Mouse (Mus musculus) adrenal gland, adult 2 months (tissue): ENCODE measurements around the gene Plekhh2. TPM values are rescaled to one million over a fixed set of nuclear protein-coding genes. Genes with fewer than 3 reads are reported as not detected.

Experiments used
- DNase-seq: peaks from one replicate; pipeline ENCODE4 v3.0.0; 2021
- long read RNA-seq: library from polyadenylated mRNA; stranded (forward); transcript quantifications from one replicate; pipeline ENCODE4 v2.0.0, GENCODE M21; 2021
- polyA plus RNA-seq: library from polyadenylated mRNA; depleted of rRNA; stranded (reverse); fragments of >200 nt; gene quantifications from 2 replicates; pipeline ENCODE4 v1.2.3, GENCODE M21; 2012; rRNA removed
- total RNA-seq, 2 experiments: library from RNA; stranded (reverse); gene quantifications; 2 replicates each; pipeline ENCODE4 v1.2.3; 2021

Gene Plekhh2
- total RNA-seq, result 1 to 10 TPM; 3.0 to 4.4 TPM
- 0.98 and 1.0 TPM in 2 replicates for polyA plus RNA-seq
- long read RNA-seq, full-length matches to known transcripts, result 1 of 2 reads
- long read RNA-seq, partial matches to known transcripts, result 0 of 2 reads
- long read RNA-seq, other reads (novel, unspliced or antisense), result 1 of 2 reads

DNA sequence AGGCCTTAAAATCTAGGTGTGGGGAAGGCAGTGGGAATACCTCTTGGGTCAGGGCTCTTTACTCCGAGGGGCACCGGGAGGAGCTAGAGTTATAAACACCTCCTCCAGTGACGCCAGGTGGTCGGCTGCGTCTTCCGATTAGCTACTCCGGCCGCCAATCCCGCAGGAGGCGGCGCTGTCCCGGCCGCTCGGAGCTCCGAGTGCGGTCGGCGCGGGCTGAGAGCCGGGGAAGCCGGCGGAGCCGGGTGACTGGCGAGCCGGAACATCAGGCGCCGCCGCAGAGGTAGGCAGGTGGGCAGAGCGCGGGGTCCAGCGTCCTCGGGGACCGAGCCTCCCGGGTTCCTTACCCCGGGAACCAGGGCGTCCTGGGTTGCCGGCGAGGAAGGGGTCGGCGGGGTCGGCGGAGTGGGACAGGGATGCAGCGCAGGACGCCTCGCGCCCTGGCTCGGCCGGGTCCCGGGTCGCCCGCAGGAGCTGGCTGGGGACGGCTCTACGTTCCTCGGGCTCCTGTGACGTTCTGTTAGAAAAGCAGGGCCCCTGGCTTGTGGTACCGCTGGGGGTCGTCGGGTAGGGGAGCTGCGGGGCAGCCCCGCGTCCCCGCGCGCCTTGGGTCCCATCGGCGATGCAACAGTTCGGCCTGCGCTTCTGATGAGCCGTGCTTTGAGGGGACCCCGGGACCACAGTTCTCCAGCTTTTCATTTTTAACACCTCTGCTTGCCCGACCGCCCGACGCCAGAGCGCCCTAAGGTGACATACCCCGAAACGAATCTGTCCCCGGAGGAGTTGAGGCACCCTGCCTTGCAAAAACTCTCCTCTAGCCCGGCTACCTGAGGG is at the start of gene Plekhh2:
Plekhh2 (plus strand) TSS at position 214 of the 834 bp plus-strand sequence.
- DNase-seq, result peak; percentile 90

DNA sequence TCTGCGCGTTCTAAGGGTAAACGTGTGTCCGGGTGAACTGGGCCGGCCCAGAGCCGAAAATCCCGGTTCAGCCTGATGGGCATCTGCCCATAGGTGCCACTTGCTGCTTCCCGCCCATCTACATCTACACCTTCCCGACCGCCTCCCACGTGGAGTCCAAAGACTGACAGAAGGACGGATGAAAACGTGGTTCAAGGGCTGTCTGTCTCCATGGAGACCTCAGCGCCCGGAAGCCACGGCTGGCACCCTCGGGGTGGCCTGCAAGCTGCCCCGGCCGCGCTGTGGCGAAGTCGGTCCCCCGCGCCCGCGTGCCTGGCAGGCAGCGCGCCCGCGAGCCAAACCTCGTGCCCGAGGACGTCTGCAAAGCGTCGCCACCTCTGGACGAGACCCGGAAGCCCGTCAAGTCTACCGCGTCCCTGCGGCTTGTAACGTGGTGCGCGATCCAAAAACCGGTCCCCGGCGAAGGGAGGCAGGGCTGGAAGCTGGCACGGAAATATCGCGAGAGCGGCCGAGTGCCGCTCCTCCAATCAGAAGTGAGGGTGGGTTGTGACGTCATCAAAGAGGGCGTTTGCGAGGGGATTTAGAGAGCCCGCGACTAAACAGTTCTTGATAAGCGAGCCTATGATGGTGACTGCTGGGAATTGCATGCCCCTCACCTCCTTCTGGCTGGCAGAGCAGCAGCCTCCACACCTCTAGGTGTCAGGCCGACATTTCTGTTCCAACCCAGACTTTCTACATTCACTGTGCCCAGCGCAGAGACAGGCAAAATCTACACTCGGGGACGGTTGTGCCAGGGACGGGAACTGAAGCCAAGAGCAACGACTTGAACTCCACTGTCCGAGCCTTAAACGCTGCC is 45.7 kb upstream of the Plekhh2 start, which contains the start of gene Thada:
Thada (minus strand) TSS at position 453 of the 856 bp plus-strand sequence.
- DNase-seq, result peak; percentile 98

DNA sequence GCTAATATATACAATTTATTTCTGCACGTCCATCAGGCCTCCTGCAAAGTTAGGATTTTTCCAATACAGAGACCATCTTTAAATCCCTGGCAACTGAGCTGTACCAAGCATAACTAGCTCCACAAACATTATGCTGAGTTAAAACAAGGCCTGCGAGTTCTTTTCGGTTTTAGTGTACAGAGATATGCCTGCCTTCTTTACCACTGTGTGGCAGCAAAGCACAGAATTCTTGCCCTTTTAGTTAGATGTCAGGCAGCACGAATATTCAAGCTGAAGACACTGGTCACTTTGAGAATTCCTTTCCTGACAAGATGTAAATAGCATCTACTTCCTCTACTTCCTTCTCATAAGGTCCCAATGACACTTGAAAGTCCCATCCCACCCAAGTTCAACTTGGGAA is 37.4 kb upstream of the Plekhh2 start:
- no peak for DNase-seq

DNA sequence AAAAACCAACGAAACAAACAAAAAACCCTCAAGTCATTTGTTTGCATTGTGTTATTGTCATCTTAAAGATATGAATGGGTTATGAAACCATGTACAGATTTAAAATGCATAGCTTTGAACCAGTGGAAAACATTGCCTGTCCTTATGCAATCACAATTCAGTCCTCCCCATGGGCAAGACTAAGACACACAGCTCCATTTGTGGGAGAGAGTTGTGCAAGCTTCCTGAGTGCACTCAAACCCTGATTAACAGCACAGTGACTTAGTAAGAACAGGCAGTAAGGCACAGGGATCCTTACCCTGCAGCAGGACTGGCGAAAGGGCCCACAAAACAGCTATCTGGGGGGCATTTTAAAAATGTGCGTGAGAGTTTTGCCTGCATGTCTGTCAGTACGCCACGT is 34.5 kb upstream of the Plekhh2 start:
- DNase-seq, result no peak

DNA sequence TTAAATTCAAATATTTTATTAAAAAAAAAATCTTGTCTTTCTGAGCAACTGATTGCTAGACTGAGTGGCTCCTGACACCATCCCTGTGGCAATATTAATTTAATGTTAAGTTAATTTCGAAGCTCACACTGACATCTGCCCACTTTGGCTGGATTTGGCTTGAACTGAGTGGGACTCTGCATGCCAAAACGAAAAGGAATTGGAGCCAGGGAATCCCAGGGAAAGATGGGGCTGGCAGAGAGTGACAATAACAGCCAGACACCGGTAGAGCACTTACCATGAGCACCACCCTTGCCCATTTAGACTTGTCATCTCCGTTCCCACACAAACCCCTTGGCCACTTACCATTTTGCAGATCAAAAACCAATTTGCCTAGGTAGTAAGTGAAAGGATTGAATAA is 33.4 kb upstream of the Plekhh2 start:
- DNase-seq, result no peak

DNA sequence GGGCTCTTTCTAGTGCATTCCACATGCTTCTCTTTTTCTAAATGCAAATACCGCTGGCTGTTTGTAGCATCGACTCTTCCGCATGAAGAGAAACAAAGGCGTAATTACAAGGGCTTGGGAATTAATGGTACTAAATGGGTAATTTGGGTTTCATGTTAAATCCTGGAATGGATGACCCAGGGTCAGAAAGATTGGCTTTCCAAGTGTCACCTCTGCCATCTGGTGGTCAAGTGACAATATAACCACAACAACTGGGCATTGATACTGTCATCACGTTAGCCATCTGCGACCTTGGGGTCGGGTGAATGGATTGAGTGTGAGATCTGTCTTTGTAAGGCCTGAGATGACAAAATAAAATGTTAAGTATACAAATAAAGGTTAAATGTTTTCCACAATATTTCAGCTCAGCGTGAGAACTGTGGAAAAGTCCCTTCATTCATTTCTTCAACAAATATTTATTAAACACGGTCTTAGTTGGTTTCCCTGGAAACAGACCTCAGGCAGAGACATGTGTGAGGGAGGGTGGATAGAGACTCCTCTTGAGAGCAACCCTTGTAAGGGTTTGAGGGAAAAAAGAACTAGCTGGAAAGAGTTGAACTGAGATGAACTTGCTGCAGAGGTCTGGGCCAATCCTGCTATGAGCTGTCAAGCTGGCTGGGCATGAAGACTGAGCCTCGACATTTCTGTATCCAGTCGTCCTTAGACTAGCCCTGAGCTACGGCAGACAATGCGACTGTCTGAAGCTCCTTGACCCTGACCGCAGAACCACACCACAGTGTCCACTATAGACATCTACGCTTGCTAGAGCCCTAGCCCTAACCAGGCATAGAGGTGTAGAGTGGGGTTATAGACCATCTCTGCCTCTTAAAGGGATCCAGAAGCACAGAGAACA is 31.0 kb upstream of the Plekhh2 start:
- DNase-seq, result peak; percentile 65

DNA sequence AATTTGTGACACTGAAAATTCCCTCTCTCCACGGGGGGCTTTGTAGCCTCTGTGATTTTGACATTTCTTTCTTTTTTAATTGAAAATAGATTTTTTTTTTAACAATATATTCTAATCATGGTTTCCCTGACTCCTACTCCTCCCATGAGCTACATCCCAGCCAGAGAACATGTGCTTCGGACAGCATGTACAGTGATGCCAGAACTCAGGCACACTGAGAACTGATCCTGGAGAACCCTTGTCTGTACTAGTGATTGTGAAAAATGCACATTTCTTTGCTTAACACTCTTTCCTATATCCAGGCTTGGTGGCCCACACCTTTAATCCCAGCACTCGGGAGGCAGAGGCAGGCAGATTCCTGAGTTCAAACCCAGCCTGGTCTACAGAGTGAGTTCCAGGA is 28.9 kb upstream of the Plekhh2 start:
- no peak for DNase-seq

DNA sequence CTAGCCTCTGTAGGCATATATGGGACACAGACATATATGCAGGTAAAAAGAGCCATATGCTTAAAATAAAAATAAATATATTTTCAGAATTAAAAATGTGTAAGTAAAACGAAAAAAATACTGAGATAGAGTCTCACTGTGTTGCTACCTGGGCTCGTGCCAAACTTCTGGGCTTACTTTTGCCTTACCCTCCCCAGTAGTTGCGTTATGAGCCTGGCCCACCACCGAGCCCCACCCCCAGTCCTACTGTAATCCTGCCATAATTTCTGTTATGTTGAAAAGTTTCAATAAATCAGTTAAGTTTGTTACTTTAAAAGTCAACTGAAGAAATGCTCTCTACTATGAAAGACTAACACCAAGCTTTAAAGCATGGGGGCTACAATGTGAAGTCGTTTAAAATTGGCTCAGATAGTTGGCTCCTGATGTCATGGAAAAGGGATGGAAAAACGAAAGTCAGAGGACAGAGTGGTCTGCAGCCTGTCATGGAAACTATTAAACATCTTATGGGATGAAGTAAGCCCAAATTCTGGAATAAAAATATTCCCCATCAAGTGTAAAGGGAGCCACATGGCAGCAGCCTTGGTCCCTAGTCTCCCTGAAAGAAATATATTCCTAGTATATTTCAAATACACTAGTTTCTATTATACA is 27.9 kb upstream of the Plekhh2 start:
- DNase-seq, result no peak

DNA sequence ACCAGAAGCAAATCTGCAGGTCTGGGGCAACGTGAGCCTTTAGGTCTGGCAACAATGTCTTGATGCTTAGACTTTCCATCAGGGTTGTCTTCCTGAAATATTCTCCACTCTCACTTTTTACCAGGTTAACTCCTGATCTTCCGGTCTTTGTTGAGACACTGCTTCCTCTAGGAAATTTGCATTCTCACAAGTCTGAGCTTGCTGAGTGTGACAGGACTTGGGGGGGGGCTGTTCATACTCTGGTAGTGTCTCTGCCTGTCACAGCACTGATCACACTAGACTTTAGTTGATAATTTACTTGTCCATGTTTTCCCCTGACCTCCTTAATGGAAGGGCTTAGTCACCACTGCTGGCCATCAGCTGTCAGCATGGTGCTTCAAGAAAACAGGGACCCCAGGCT is 24.3 kb upstream of the Plekhh2 start:
- no peak for DNase-seq

DNA sequence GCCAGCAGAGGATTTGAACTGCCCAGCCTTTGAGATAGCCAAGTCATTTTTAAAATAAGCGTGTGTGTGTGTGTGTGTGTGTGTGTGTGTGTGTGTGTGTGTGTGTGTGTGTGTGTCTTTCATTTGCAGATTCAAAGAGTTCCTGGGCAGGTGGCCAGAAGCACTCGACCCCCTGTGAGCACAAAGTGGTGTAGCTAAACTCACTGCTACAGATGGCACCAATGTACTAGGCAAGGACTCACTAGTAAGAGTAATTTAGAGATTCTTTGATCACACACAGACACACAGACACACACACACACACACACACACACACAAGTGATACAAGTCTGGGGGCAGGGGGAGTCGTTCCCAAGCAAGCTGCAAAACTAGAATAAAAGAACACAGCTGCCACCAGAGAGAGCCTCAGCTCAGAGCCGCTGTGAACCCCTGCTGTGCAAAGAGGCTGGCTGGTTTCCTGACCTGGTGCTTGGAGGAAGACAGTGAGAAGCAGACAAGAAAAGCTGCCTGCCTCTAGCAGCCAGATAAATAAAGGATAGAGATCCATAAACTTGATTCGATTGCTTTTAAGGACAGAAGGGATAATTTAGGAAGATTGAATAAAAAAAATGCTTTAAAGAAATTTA is 19.3 kb upstream of the Plekhh2 start:
- no peak for DNase-seq

DNA sequence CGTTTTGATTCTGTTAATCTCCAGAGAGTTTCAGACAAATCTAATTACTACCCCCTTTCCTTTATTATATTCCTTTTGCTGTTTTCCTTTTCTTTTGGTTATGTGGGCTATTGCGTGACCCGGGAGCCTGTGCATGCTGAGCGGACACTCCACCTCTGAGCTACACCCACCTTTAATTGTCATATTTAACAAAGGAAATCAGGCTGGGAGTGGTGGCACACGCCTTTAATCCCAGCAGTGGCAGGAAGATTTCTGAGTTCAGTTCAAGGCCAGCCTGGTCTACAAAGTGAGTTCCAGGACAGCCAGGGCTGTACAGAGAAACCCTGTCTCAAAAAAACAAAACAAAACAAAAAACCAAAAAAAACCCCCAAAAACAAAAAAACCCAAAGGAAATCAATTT is 14.7 kb upstream of the Plekhh2 start:
- no peak for DNase-seq

DNA sequence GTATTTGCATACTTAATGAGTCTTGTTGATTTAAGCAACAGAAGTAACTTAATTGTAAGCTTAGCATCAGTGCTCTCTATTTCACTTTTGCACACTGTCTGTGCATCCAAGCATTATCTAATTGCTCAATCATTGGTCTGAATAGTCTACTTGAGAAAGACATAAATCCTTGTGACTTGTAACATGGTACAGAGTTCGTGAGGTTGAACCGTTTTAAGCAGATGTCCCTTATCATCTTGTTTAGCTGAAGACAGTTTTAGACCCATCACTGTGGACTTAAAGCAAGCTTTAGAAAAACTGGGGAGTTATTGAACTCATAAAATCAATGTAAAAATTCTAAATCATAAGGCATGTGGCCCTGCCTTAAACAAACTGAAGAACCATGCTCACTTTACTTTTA is 14.1 kb upstream of the Plekhh2 start:
- DNase-seq, result no peak

DNA sequence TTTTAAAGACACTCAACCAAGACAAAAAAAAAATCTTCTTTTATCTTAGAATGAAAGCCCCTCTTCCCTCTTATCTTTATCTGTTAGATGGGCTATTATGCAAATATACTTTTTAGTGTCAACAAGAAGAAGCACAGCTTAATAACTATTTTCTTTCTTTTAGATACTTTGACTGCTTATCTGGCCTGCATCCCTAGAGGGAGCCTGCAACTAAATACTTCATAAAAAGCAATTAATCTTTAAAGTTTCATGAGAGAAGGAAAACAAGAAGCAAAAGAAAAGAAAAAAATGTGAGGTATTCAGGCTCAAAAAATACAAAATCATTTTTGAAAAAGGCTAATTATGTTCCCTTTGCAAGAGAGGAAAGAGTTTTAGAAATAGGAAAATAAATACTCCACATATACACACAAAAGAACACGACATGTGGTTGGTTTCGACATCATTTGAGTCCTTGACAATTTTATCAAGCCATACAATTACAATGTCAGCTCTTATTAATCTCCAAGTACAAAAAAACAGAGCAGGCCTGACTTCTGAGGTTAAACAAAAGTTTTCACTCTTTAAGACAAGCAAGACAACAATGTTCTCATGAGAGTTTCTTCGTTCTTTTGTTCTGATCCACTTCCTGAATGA is 13.6 kb upstream of the Plekhh2 start:
- DNase-seq, result no peak

DNA sequence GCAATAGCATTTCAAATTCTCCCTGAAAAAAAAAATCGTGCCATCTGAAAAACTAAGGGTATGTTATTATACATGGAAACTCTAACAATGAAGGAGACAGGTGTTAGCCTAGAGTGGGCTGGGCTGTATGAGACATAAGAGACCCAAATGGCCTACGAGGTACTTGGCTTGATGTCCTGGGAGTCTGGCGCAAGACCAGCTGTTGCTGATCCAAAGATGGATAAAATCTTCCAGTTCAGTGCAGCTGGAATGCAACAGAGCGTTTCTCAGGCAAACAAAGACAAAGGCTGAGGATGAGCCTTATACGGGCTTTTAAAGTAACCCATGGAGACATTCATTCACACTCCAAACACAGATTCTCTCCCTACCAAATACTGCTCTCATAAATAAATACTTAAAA is 13.1 kb upstream of the Plekhh2 start:
- peak; percentile 29 for DNase-seq

DNA sequence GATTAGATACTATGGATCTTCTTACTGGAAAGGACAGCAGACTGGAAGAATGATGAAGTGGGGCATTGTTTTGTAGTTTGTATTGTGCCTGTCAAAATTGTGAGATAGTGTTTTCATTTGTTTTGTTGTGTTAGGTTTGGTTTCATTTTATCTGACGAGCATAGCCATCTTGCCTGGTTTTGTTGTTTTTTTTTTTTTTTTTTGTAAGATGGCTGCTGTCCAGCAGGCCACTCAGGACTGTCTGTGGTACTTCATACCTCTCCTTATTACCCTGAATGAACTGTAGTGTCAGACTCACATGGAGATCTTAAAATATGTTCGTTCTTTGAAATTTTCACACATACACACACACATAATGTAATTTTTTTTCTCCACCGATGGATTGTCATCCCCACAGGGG is 9.4 kb upstream of the Plekhh2 start:
- no peak for DNase-seq

DNA sequence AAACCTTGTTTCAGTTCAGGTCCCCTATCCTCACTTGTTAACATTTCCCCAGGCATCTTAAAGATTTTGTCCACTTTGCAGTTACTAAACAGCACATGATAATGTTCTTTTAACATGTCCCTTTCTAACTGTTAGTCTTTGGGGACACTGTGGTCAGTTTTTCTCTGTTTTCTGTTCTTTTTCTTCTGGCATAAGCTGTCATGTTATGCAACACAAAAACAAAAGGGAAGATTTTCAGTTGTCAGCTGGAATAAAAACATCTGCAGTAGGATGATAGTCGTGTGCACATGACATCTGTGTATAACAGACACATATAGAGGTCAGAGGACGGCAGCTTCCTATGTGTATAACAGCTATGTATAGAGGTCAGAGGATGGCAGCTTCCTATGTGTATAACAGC is 5.8 kb upstream of the Plekhh2 start:
- DNase-seq, result no peak

DNA sequence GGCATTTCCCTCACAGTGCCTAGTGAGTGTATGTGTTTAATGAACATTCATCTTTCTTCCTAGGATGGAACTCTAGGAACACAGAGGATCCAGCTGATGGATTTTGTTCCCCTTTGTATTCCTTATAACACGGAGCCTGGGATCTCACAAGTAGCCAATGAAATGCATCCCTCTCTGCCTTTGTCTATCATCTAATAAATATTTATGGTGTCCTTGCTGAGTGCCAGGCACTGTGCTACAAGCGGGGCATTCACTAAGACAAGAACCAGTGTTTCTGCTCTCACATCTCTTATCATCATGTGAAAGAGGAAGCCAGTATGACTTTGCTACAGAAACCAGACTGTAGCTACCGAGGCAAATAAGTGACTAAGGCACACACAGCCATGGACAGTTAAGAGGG is 3.0 kb upstream of the Plekhh2 start:
- DNase-seq, result no peak

DNA sequence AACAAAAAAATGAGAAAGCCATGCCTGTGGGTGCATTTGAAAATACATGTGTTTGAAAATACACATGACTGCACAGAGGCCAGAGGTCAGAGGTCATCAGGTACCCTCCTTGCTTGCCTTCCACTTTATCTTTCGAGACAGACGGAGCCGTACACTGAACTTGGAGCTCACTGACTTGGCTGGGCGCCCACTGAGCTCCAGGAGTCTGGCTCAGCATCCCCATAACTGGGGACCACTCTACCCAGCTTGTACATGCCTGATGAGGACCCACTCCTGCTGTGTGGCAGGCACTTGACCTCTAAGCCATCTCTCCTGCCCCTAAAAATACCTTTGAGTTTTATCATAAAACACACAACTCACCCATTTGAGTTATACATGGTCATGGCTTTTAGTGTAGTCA is 2.5 kb upstream of the Plekhh2 start:
- no peak for DNase-seq

DNA sequence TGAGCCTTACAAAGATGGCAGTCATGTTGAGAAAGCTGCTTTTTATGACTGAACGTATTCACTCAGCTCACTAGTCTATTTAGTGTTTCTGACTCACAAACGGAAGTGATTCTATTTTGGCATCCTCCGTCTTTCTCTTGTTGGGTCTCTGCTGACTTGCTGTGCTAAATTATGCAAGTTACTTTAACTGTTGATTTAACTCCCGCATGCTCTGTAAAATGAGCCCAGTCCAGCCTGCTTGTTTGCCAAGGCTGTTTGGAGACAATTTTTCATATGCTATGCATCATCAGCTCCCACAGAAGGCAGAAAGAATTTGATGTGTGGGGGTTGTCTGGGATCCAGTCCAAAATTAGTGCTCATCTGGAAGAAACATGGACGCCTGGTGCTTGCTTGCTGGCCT is 1.3 kb upstream of the Plekhh2 start:
- DNase-seq, result peak; percentile 74

DNA sequence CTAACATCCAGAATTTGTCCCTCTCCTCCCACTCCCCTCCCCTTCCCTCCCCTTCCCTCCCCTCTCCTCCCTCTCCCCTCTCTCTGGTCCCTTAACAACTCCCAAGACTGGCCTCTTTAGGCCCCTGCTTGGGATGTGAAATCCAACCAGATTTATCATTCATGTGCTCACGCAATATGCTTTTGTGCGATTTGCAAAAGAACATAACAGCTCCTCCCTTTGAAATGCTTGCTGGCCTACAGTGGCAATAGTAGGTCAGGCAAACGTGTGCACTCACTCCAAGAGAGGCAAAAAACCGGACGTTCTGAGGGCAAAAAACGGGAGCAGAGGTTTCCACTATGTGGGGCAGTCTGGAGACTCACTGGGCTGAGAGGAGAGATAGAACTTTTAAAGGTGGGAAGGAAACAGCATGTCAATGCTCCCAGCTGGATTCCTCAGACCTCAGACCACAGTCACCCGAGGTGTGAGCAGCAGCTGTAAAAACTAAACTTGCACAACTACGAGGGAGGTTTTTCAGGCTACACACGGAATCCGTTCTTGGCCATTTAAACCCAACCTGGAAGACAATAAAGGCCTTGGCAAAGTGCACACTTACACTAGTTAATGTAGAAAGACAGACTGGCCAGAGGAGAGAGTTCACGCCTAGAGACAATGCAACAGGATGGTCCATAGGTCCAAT is 595 bp upstream of the Plekhh2 start:
- DNase-seq, result no peak
